Mouse (Mus musculus) liver, embryonic 13.5 days (tissue): ENCODE measurements around the gene Ric1. TPM values are rescaled to one million over a fixed set of nuclear protein-coding genes. Genes with fewer than 3 reads are reported as not detected.
"Not testable (repeated sequence)": the region's sequence is repeated elsewhere in the genome, so short reads cannot be mapped to it uniquely, and the experiment has no call there.

Source experiments
- ATAC-seq: fragments of 200-750 bp; cut with Nextera tagmentation; 2 replicates; pipeline ENCODE4 v1.8.0; 2017; ENCODE audit warnings: low read depth, mild to moderate bottlenecking, moderate number of reproducible peaks, moderate library complexity
- DNase-seq: peaks from one replicate; pipeline ENCODE4 v3.0.0; 2022
- H3K27ac ChIP-seq: fragments of 300-500 bp; sonication (generic); 2 replicates; pipeline ENCODE4 v1.5.1; 2015; ENCODE audit warnings: moderate library complexity, mild to moderate bottlenecking, inconsistent platforms
- H3K27me3 ChIP-seq: fragments of 300-500 bp; sonication (generic); 2 replicates; pipeline ENCODE4 v1.6.1; 2015; ENCODE audit warnings: mild to moderate bottlenecking, inconsistent platforms
- H3K36me3 ChIP-seq: fragments of 300-500 bp; sonication (generic); 2 replicates; pipeline ENCODE4 v1.6.1; 2015; ENCODE audit warnings: mild to moderate bottlenecking, inconsistent platforms
- H3K4me1 ChIP-seq: fragments of 300-500 bp; sonication (generic); replicated peaks from 2 replicates; pipeline ENCODE4 v1.6.1; 2015; ENCODE audit warnings: inconsistent platforms
- H3K4me2 ChIP-seq: fragments of 300-500 bp; sonication (generic); 2 replicates; pipeline ENCODE4 v1.6.1; 2015; ENCODE audit warnings: inconsistent platforms, mild to moderate bottlenecking, moderate library complexity
- H3K4me3 ChIP-seq: fragments of 300-500 bp; sonication (generic); replicated peaks from 2 replicates; pipeline ENCODE4 v1.5.1; 2015; ENCODE audit warnings: mild to moderate bottlenecking, inconsistent platforms
- H3K9ac ChIP-seq: fragments of 300-500 bp; sonication (generic); 2 replicates; pipeline ENCODE4 v1.6.1; 2015; ENCODE audit warnings: mild to moderate bottlenecking, inconsistent platforms
- H3K9me3 ChIP-seq: fragments of 300-500 bp; sonication (generic); replicated peaks from 2 replicates; pipeline ENCODE4 v1.6.1; 2016; ENCODE audit warnings: inconsistent platforms
- WGBS: fragments of 180-500 bp; shearing (Covaris S2); methylation state at CpG from one replicate; pipeline ENCODE4 v1.1.7; 2015; ENCODE audit not compliant: insufficient replicate concordance; 5-methylcytosine and 5-hydroxymethylcytosine counted together
- polyA plus RNA-seq: library from polyadenylated mRNA; unstranded; fragments of >200 nt; fragmentation: Nextera tagmentation; extraction: Ambion mirVana; gene quantifications from 2 replicates; pipeline ENCODE4 v1.2.1, GENCODE M21; 2015

Ric1 gene
- polyA plus RNA-seq, 1 experiment from 2014 or later, result 3.4 TPM

DNA sequence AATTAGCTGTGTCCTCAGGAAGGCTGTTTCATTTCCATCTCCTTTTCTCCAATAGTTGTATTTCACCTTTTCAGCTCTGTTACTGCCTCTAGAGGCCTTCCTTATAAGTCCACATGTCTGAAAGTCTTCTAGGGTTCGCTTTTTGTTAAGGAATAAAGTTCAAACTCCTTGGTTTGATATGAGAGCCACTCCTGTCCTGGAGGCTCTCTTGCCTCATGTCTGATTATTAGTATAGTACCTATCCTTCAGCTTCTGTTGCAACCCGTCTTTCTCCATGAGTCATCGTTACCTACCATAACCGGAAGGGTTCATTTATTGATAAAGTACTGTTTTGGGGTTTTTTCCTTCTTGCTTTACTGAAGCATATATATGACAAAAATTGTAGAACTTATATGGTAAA lies 5.2 kb downstream of the Ric1 start:
- H3K9me3 ChIP-seq, result no peaks in the 10 kb centered on the region
- 83% methylated on average over 4 of the region's 4 CpGs for WGBS
- no peak overlapping the region for H3K9ac ChIP-seq
- H3K4me1 ChIP-seq, result peaks cover 18% of the 10 kb centered on the region
- H3K36me3 ChIP-seq, result no peaks in the 10 kb centered on the region
- no peak overlapping the region for H3K4me3 ChIP-seq
- H3K27ac ChIP-seq, result no peak overlapping the region
- DNase-seq, result no peak
- no peak overlapping the region for H3K4me2 ChIP-seq
- no peaks in the 10 kb centered on the region for H3K27me3 ChIP-seq
- no peak for ATAC-seq

DNA sequence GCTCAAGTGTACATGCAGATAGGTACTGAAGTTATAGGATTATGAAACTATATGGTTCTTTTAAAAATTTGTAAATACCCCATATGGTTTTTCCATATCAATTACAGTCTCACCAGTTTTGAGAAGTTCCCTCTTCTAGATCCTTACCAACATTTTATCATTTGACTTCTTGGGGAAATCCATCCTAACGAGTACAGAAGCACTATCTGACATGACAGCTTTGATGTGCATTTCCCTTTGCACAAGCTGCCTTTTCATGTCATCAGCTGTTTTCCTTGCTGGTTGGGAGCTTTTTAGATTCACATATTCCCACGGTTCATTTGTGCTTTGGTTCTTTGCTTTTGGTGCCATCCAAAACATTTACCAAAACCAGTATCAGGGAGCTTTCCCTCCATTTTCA lies 6.5 kb downstream of the Ric1 start:
- H3K9ac ChIP-seq, result no peak overlapping the region
- no peak overlapping the region for H3K4me2 ChIP-seq
- H3K9me3 ChIP-seq, result no peaks in the 10 kb centered on the region
- H3K27ac ChIP-seq, result no peak overlapping the region
- DNase-seq (no peak), ATAC-seq (no peak)
- peaks cover 9% of the 10 kb centered on the region for H3K4me1 ChIP-seq
- H3K27me3 ChIP-seq, result no peaks in the 10 kb centered on the region
- peaks cover 1% of the 10 kb centered on the region; the same call in 1 of the 2 replicates for H3K36me3 ChIP-seq
- 44% methylated on average over 2 of the region's 2 CpGs for WGBS
- no peak overlapping the region for H3K4me3 ChIP-seq

DNA sequence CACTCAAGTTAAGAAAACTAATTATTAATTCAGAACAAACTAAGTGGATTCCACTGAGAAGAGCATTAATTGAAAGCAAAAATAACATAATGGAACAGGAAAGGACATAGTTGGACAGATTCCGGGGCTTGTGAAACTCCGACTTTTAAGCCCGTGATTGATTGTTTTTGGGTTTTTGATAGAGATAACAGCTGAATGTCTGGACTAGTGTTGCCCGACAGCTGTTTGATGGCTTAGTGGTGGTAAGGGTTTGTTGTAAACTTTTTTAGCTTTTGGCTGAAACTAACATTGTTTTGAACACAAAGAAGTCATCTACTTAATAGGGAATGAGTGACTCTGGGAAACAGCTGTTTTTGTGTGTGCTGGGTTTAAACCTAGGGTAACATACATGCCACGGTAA lies 11.9 kb downstream of the Ric1 start:
- Histone ChIP-seq H3K9me3 (no peaks in the 10 kb centered on the region), H3K9ac (no peak overlapping the region), H3K36me3 (peaks cover 19% of the 10 kb centered on the region), H3K27ac (no peak overlapping the region), H3K4me3 (no peak overlapping the region), H3K4me1 (no peaks in the 10 kb centered on the region), H3K4me2 (no peak overlapping the region), H3K27me3 (no peaks in the 10 kb centered on the region)
- WGBS, result 79% methylated on average over 5 of the region's 5 CpGs
- no peak for DNase-seq
- no peak for ATAC-seq

DNA sequence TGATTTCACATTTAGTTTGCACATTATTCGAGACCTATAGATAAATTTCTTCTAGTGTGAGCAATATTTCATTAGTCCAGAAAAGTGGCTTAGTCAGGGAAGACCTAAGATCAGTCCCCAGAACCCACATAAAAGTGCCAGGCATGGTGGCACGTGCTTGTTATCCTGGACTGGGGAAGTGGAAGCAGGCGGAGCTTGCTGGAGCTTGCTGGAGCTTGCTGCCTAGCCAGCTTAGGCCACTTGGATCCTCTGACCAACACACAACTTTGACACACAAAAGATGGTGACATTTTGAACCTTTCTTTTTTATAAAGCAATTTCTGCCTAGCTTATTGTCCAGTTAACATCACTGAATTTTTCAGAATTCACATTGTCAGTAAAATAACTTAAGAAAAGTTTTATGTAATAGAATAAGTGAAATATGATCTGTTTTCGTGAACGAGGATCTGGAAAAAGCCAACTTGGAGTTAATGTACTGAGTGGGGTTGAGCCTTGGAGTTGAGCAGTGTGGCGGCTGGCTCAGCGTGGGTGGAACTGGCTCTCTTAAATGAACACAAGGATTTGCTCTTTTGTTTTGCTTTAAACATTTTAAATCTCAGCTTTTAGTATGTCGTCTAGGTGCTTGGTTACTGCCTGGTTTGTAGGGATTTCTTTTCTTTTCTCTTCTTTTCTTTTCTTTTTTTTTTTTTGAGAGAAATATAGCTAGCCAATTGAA lies 20.3 kb downstream of the Ric1 start:
- ATAC-seq (no peak), DNase-seq (no peak)
- Histone ChIP-seq H3K4me2 (no peak overlapping the region), H3K4me3 (no peak overlapping the region), H3K27me3 (no peaks in the 10 kb centered on the region), H3K4me1 (no peaks in the 10 kb centered on the region), H3K9me3 (no peaks in the 10 kb centered on the region), H3K27ac (no peak overlapping the region), H3K9ac (no peak overlapping the region), H3K36me3 (no peaks in the 10 kb centered on the region)
- WGBS, result 75% methylated on average over 8 of the region's 8 CpGs

DNA sequence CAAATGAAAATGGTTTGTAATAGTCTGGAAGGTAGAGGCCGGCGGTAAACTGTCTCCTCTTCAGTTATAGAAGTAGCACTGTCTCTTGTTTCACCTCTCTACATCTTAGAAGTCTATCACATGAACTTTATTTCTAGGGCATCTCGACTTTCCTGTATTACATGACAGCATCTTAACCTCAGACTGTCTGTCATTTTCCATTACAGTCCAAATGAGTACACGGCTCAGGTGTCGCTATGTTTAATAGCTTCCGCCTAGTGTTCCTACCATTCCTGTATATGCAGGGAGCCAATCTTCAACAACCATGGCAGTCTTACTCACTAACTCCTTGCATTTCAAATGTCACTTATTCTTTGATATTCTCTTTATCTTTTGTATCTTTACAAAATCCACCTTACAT lies 21.9 kb downstream of the Ric1 start:
- ATAC-seq, result no peak
- Histone ChIP-seq H3K4me2 (no peak overlapping the region), H3K9ac (no peak overlapping the region), H3K27me3 (no peaks in the 10 kb centered on the region), H3K36me3 (no peaks in the 10 kb centered on the region), H3K9me3 (no peaks in the 10 kb centered on the region), H3K4me3 (no peak overlapping the region), H3K4me1 (no peaks in the 10 kb centered on the region), H3K27ac (no peak overlapping the region)
- 85% methylated on average over 6 of the region's 6 CpGs for WGBS
- no peak for DNase-seq

DNA sequence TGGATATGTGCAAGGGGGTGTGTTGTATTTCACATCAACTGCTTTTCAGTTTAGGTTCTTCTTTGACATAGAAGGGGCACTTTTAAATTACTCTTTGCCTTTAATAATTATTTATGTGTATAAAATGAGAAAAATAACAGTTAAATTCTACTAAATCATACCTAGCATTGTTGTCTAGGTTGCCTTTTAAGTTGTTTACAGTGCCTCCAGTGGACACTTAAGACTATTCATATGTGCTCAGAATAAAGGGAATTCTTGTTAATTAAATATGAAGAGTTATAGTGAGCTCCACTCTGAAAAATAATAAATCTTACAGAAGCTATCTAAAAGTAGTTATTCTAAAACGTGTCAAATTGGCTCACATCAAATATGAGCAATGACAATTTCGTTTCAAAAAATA lies 28.5 kb downstream of the Ric1 start:
- Histone ChIP-seq H3K9ac (no peak overlapping the region), H3K27me3 (no peaks in the 10 kb centered on the region), H3K27ac (no peak overlapping the region), H3K9me3 (no peaks in the 10 kb centered on the region), H3K36me3 (no peaks in the 10 kb centered on the region), H3K4me1 (no peaks in the 10 kb centered on the region), H3K4me2 (no peak overlapping the region), H3K4me3 (no peak overlapping the region)
- DNase-seq (no peak), ATAC-seq (no peak)
- WGBS, result 70% methylated on average over 2 of the region's 2 CpGs

DNA sequence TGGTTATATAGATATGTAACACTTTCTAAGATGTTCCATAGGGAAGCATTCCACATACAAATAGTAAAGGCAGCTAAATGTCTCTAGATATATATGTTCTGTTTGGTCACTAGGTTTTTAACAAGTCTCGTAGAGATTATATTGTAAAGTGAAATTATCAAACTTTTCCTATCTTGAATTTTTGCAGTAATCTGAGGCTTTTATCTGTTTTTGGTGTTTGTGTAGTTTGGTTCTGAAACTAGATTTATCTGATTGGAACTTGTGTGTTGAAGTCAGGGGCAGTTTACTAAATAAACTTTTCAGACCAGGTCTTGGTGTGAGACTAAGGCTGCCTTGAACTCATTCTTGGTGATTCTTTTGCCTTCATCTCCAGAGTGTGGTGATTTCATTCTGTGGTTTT lies 29.0 kb downstream of the Ric1 start:
- Histone ChIP-seq H3K4me2 (no peak overlapping the region), H3K36me3 (no peaks in the 10 kb centered on the region), H3K27me3 (no peaks in the 10 kb centered on the region), H3K9ac (no peak overlapping the region), H3K4me1 (no peaks in the 10 kb centered on the region), H3K27ac (no peak overlapping the region), H3K4me3 (no peak overlapping the region), H3K9me3 (no peaks in the 10 kb centered on the region)
- DNase-seq (no peak), ATAC-seq (no peak)
- 64% methylated on average over 1 of the region's 1 CpGs for WGBS

DNA sequence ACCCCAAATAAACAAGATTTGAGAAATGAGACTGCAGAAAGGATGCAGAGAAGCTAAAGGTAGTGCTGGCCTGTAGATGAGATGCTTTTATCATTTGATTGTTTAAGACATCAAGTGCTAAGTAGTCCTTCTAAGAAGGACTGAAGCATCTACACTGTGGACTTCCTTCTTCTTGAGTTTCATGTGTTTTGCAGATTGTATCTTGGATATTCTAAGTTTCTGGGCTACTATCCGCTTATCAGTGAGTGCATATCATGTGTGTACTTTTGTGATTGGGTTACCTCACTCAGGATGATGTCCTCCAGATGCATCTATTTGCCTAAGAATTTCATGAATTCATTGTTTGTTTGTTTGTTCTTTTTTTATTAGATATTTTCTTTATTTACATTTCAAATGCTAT lies 29.9 kb downstream of the Ric1 start:
- H3K27ac ChIP-seq, H3K9me3 ChIP-seq, H3K36me3 ChIP-seq, H3K4me3 ChIP-seq, H3K9ac ChIP-seq, DNase-seq, H3K27me3 ChIP-seq, ATAC-seq, H3K4me1 ChIP-seq, H3K4me2 ChIP-seq: not testable (repeated sequence)
- 66% methylated on average over 1 of the region's 1 CpGs for WGBS

DNA sequence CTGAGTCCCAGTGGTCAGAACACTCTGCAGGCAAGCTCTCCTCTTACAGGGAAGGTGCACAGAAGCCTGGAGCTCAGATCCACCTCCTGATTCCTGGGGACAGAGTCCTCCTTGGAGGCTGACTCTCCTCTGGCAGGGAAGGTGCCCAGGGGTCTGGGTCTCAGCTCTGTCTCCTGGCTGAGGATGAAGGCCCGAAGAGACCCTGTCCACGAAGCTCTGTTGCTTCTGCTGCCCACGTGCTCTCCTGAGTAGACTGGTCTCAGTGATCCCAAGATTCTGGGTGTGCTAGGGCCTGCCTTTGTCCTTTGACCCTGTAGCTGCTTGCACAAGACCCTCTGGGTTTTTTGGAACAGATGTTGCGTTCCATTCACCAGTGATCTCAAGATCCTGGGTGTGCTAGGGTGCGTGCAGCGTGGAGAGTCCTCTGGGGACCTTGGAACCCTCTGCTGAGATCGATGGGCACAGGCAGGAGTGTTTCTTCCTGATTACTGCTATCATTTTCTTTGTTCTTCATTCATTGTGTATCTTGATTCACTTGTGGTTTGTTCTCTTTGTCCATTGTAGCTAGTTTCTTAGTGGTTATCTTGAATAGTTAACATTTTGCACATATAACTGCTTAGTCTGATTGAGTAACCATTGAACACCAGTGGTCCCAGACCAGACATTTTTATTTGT lies 35.2 kb downstream of the Ric1 start:
- H3K36me3 ChIP-seq, H3K27me3 ChIP-seq, DNase-seq, H3K27ac ChIP-seq, H3K4me2 ChIP-seq, H3K4me3 ChIP-seq, H3K9me3 ChIP-seq, H3K9ac ChIP-seq: not testable (repeated sequence)
- peaks cover 16% of the 10 kb centered on the region for H3K4me1 ChIP-seq
- ATAC-seq, result peak; percentile 36; the same call in 1 of the 2 replicates
- WGBS, result 61% methylated on average over 7 of the region's 7 CpGs

DNA sequence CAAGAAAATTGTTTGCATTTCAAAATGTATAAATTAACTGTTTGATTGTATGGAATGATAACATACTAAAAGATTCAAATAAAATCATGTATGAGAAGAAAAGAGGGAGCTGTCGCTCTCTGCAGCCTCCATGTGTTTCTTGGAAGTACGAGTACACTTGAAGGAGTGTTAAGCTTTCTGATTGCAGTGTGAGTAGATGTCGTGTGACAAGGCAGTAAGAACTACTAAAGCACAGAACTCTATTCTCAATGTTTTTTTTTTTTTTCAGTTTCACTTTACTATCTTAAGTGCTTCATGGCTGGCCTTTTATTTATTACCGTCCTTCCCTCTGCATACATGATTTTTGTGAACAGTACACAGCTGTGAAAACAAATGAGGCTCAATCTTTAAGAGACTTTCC lies 40.1 kb downstream of the Ric1 start:
- 75% methylated on average over 4 of the region's 4 CpGs for WGBS
- H3K9me3 ChIP-seq, result no peaks in the 10 kb centered on the region
- DNase-seq (no peak), ATAC-seq (no peak)
- no peak overlapping the region for H3K4me2 ChIP-seq
- H3K4me3 ChIP-seq, result no peak overlapping the region
- no peak overlapping the region for H3K9ac ChIP-seq
- no peaks in the 10 kb centered on the region for H3K36me3 ChIP-seq
- no peaks in the 10 kb centered on the region for H3K27me3 ChIP-seq
- peaks cover 13% of the 10 kb centered on the region for H3K4me1 ChIP-seq
- H3K27ac ChIP-seq, result no peak overlapping the region

DNA sequence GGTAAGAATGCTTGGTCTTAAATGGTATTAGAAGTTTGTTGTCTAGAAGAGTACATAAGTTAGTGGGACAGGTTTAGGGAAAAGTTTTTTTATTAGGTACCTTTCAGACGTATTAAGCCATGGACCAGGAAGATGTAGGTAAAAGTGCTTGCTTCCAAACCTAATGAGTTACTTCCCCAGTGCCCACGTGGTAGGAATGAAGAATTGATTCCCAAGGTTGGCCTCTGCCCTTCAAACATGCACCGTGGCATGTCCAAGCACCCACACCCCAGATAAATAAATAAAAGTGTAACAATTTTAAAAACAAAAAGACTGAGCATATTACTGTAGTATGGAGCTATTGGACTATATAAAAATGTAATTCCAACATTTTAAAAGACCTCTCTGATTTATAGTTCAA lies 40.5 kb downstream of the Ric1 start:
- no peak for DNase-seq
- no peak overlapping the region for H3K9ac ChIP-seq
- H3K27ac ChIP-seq, result no peak overlapping the region
- H3K4me2 ChIP-seq, result no peak overlapping the region
- H3K27me3 ChIP-seq, result no peaks in the 10 kb centered on the region
- H3K36me3 ChIP-seq, result no peaks in the 10 kb centered on the region
- WGBS, result 51% methylated on average over 3 of the region's 3 CpGs
- H3K4me1 ChIP-seq, result peaks cover 9% of the 10 kb centered on the region; the same call in 1 of the 2 replicates
- no peak for ATAC-seq
- H3K4me3 ChIP-seq, result no peak overlapping the region
- no peaks in the 10 kb centered on the region for H3K9me3 ChIP-seq

DNA sequence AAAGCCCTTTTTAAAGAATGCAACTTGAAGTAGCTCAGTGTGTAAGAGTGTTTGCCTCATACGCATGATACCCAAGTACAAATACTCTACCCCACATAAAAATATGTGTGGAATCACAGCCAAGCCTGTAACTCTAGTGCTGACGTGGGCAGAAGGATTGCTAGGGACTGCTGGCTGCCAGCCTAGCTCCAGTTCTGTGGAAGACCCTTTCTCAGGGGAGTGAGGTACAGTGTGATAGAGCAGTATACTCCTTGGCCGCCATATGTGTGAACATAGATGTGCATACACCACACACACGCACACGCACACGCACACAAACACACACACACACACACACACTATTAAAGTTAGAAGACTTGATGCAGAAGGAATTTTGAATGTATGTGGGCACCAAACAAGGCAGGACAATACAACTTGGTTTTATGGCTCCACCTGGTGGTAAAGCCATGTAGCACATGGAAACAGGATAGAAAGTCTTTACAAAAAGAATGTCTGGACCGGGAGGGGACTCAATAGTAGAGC lies 41.2 kb downstream of the Ric1 start:
- no peaks in the 10 kb centered on the region for H3K27me3 ChIP-seq
- no peak overlapping the region for H3K4me3 ChIP-seq
- H3K9ac ChIP-seq, result no peak overlapping the region
- peak; percentile 6 for DNase-seq
- H3K27ac ChIP-seq, result no peak overlapping the region
- H3K36me3 ChIP-seq, result no peaks in the 10 kb centered on the region
- no peak overlapping the region for H3K4me2 ChIP-seq
- peaks cover 9% of the 10 kb centered on the region; the same call in 1 of the 2 replicates for H3K4me1 ChIP-seq
- no peak for ATAC-seq
- 56% methylated on average over 7 of the region's 7 CpGs for WGBS
- no peaks in the 10 kb centered on the region for H3K9me3 ChIP-seq
